In the genomic region with DNA sequence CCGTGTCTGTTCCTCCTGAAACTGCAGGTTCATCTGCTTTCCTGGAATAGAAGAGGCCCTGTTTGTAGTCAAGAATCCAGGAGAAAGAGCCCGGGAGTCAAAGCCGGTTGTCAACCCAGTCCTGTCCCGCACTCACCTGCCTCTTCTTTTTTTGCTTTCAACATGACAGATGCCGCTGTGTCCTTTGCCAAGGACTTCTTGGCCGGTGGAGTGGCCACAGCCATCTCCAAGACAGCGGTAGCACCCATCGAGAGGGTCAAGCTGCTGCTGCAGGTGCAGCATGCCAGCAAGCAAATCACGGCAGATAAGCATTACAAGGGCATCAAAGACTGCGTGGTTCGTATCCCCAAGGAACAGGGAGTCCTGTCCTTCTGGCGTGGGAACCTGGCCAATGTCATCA, we compare ENCODE assay signal across 6 mouse cellular contexts.
A peak's percentile ranks its signal among the peaks of the same experiment; 100 is the strongest.
DNase-seq lines count a peak whose midpoint lies in the region; ATAC-seq lines count a peak whose summit lies in the region.

No protein-coding gene starts in this region.

- ATAC-seq in cerebellum, adult (ENCODE audit: insufficient number of reproducible peaks, low FRiP score, low TSS enrichment) = 0 out of 2 replicates have a peak, but pooled peaks have one; percentile 26

- DNase-seq in cerebellum, adult 18-20 months = peak; percentile 45 to 49
- DNase-seq in cerebellum, adult 9-10 months = peak; percentile 57
- peak; percentile 62 to 69 for DNase-seq in cerebellum, postnatal 14 days
- DNase-seq in heart, adult 11 months = peak; percentile 41
- peak; percentile 8 for DNase-seq in testis, postnatal 14 days (ENCODE audit: low spot score)

Comparison
In these comparisons a context has a peak if more than half of its experiments do, and no peak if none do; other contexts are left out.
1. Peak in every context shown above with its lines: DNase-seq and ATAC-seq.
2. DNase-seq: peak in every context shown above with its lines; median percentile 66 in cerebellum, postnatal 14 days; 57 in cerebellum, adult 9-10 months; 47 in cerebellum, adult 18-20 months; 41 in heart, adult 11 months; 8 in testis, postnatal 14 days.